Mouse (Mus musculus): ENCODE results near the gene Stx17.

Stx17 gene

GRCm38 (mm10) chr4:48175666-48176065 is 51.0 kb downstream of the Stx17 start:
- no peak for DNase-seq

DNA sequence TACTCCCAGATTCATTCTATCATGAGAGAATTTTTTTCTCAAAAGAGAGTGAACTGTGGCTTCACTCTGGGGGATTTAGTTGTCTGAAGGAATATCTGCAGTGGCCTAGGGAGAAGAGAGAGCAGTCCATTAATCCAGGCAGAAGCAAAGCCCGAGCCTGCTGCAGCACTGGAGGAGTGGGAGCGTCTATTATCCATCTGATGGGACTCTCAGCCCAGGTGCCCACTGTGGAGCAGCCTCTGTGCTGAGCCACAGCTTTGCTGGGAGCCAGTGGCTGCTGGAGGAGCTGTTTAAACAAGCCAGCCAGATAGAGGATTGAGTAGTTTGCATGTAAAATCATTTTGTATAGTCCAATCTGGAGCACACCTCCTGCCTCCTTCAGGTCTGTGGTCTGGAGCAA is 56.2 kb downstream of the Stx17 start:
- DNase-seq, result no peak

DNA sequence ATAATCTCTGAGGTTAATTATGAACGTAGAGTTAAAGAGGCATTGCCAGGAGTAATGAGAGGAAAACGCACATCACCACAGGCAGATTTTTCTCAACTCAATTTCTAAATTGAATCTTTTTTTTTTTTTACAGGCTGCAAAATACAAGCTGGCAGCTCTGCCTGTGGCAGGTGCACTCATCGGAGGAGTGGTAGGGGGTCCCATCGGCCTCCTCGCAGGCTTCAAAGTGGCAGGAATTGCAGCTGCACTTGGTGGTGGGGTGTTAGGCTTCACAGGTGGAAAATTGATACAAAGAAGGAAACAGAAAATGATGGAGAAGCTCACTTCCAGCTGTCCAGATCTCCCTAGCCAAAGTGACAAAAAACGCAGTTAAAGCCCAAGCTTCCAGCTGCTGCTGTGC is 56.7 kb downstream of the Stx17 start:
- no peak for DNase-seq

- no peak for DNase-seq
Observed at GRCm38 (mm10) chr4:48182115-48182806, 57.5 kb downstream of the Stx17 start.

- no peak for DNase-seq
Observed at GRCm38 (mm10) chr4:48197925-48198324, 73.2 kb downstream of the Stx17 start.

GRCm38 (mm10) chr4:48198447-48198846 is 73.7 kb downstream of the Stx17 start:
- no peak for DNase-seq

DNA sequence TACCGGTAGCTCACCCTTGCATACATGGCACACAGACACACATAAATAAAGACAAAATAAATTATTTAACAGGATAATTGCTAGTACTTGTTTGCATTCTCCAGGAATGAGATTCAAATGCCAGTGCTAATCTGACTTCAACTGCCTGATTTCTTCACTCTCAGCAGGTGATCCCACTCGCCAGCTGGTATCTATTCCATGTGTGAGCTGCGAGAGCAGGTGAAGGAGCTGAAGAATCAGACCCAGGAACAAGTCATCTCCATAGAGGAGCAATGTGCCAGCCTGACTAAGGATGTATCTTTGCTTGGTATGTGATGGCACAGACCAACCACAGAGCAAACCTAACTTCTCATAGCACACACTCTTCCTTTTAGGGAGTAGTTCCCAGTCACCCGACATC is 78.8 kb downstream of the Stx17 start:
- DNase-seq, result peak; percentile 65

GRCm38 (mm10) chr4:48225173-48225572 is 100.5 kb downstream of the Stx17 start:
- peak; percentile 62 for DNase-seq

DNA sequence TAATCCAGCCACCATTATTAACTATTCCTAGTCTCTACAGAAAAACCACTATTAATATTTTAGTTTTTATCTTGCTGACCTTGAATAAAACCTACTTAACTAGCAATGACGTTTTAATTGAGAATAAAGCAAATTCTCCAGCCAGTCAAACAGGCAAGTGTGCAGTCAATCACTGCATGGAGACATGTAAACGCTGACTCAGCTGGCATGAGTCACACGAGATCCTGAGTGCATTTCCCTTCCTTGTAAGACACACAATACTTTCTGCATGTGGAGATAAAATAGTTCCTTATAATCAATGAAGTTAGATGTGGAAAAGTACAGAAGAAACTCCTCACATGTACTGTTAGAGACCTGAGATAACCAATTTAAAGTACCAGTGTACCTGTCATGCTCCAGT is 100.9 kb downstream of the Stx17 start:
- no peak for DNase-seq

- DNase-seq, result no peak
Observed at GRCm38 (mm10) chr4:48226800-48227199, 102.1 kb downstream of the Stx17 start.

All from cerebellum, adult 11-12 months (tissue).